Mouse (Mus musculus) intestine, embryonic 14.5 days (tissue): ENCODE measurements around the gene Pmpcb. TPM values are rescaled to one million over a fixed set of nuclear protein-coding genes. Genes with fewer than 3 reads are reported as not detected.

Experiments used
- ATAC-seq: fragments of 200-750 bp; cut with Nextera tagmentation; replicated peaks from 2 replicates; pipeline ENCODE4 v1.8.0; 2017; ENCODE audit warnings: low read depth, moderate number of reproducible peaks, moderate TSS enrichment, moderate library complexity; ENCODE audit not compliant: low FRiP score, low TSS enrichment
- DNase-seq: peaks from one replicate; pipeline ENCODE4 v3.0.0-alpha.2; 2018; ENCODE audit warnings: low spot score
- H3K27ac ChIP-seq: fragments of 300-500 bp; sonication (generic); 2 replicates; pipeline ENCODE4 v1.5.1; 2014; ENCODE audit warnings: low read depth, mild to moderate bottlenecking, control low read depth
- H3K27me3 ChIP-seq: fragments of 300-500 bp; sonication (generic); replicated peaks from 2 replicates; pipeline ENCODE4 v1.6.1; 2014; ENCODE audit warnings: low read length, control low read depth; ENCODE audit not compliant: control insufficient read depth, insufficient read depth
- H3K36me3 ChIP-seq: fragments of 300-500 bp; sonication (generic); 2 replicates; pipeline ENCODE4 v1.6.1; 2014; ENCODE audit warnings: low read length, control low read depth; ENCODE audit not compliant: control insufficient read depth, insufficient read depth
- H3K4me1 ChIP-seq: fragments of 300-500 bp; sonication (generic); replicated peaks from 2 replicates; pipeline ENCODE4 v1.6.1; 2014; ENCODE audit warnings: low read length, control low read depth, mixed read lengths; ENCODE audit not compliant: control insufficient read depth, insufficient read depth
- H3K4me2 ChIP-seq: fragments of 300-500 bp; sonication (generic); 2 replicates; pipeline ENCODE4 v1.6.1; 2014; ENCODE audit warnings: low read length
- H3K4me3 ChIP-seq: fragments of 300-500 bp; sonication (generic); 2 replicates; pipeline ENCODE4 v1.5.1; 2014; ENCODE audit warnings: low read depth, low read length, control low read depth, mixed read lengths
- H3K9ac ChIP-seq: fragments of 300-500 bp; sonication (generic); 2 replicates; pipeline ENCODE4 v1.6.1; 2014; ENCODE audit warnings: mild to moderate bottlenecking, low read length
- H3K9me3 ChIP-seq: fragments of 300-500 bp; sonication (generic); 2 replicates; pipeline ENCODE4 v1.6.1; 2016; ENCODE audit warnings: low read length, control low read depth; ENCODE audit not compliant: control insufficient read depth
- WGBS: fragments of 180-500 bp; shearing (Covaris S2); extraction: QIAGEN DNeasy Blood & Tissue Kit; methylation state at CpG from one replicate; pipeline ENCODE4 v1.1.7; 2014; 5-methylcytosine and 5-hydroxymethylcytosine counted together
- polyA plus RNA-seq: library from polyadenylated mRNA; unstranded; fragments of >200 nt; fragmentation: Nextera tagmentation; extraction: Ambion mirVana; gene quantifications from 2 replicates; pipeline ENCODE4 v1.2.1, GENCODE M21; 2014

Gene Pmpcb
- polyA plus RNA-seq, 1 experiment from 2014 or later = 78.4 TPM

GRCm38 (mm10) chr5:21737620-21738019 is 679 bp downstream of the Pmpcb start:
- H3K9ac ChIP-seq = peak overlapping the region; percentile 83
- H3K9me3 ChIP-seq = no peaks in the 10 kb centered on the region
- peaks cover 35% of the 10 kb centered on the region for H3K36me3 ChIP-seq
- H3K27me3 ChIP-seq = no peaks in the 10 kb centered on the region
- H3K4me3 ChIP-seq = peak overlapping the region; percentile 92
- peaks cover 13% of the 10 kb centered on the region for H3K4me1 ChIP-seq
- H3K4me2 ChIP-seq = peak overlapping the region; percentile 88
- 23% methylated on average over 10 of the region's 10 CpGs for WGBS
- no peak; the same call in 1 of the 2 replicates for ATAC-seq
- DNase-seq = no peak
- peak overlapping the region; percentile 73; the same call in 1 of the 2 replicates for H3K27ac ChIP-seq

- H3K4me3 ChIP-seq = no peak overlapping the region
- no peak overlapping the region for H3K4me2 ChIP-seq
- H3K27me3 ChIP-seq = no peaks in the 10 kb centered on the region
- no peak for ATAC-seq
- no peak overlapping the region for H3K27ac ChIP-seq
- peaks cover 50% of the 10 kb centered on the region for H3K36me3 ChIP-seq
- DNase-seq = no peak
- peaks cover 7% of the 10 kb centered on the region for H3K4me1 ChIP-seq
- 93% methylated on average over 11 of the region's 11 CpGs for WGBS
- no peaks in the 10 kb centered on the region for H3K9me3 ChIP-seq
- no peak overlapping the region for H3K9ac ChIP-seq
These were observed 2.2 kb downstream of the Pmpcb start for GRCm38 (mm10) chr5:21739120-21739519.

- Histone ChIP-seq H3K27ac (no peak overlapping the region), H3K4me1 (peaks cover 7% of the 10 kb centered on the region), H3K4me2 (no peak overlapping the region), H3K9ac (no peak overlapping the region), H3K36me3 (peaks cover 58% of the 10 kb centered on the region), H3K9me3 (no peaks in the 10 kb centered on the region), H3K27me3 (no peaks in the 10 kb centered on the region), H3K4me3 (no peak overlapping the region)
- WGBS = 89% methylated on average over 13 of the region's 13 CpGs
- no peak for DNase-seq
- no peak for ATAC-seq
These were observed 2.9 kb downstream of the Pmpcb start for GRCm38 (mm10) chr5:21739881-21740280.

- Histone ChIP-seq H3K4me1 (no peaks in the 10 kb centered on the region), H3K36me3 (peaks cover 94% of the 10 kb centered on the region), H3K4me2 (no peak overlapping the region), H3K4me3 (no peak overlapping the region), H3K27ac (no peak overlapping the region), H3K9me3 (no peaks in the 10 kb centered on the region), H3K9ac (no peak overlapping the region), H3K27me3 (no peaks in the 10 kb centered on the region)
- ATAC-seq (no peak), DNase-seq (no peak)
- 94% methylated on average over 10 of the region's 10 CpGs for WGBS
These were observed 6.7 kb downstream of the Pmpcb start for GRCm38 (mm10) chr5:21743606-21744005.

- no peak overlapping the region for H3K9ac ChIP-seq
- no peaks in the 10 kb centered on the region for H3K4me1 ChIP-seq
- no peak overlapping the region for H3K4me3 ChIP-seq
- H3K4me2 ChIP-seq = no peak overlapping the region
- DNase-seq = no peak
- H3K27ac ChIP-seq = no peak overlapping the region
- no peaks in the 10 kb centered on the region for H3K9me3 ChIP-seq
- H3K36me3 ChIP-seq = peaks cover 96% of the 10 kb centered on the region
- no peaks in the 10 kb centered on the region for H3K27me3 ChIP-seq
- ATAC-seq = no peak
These were observed 7.7 kb downstream of the Pmpcb start for GRCm38 (mm10) chr5:21744651-21745050.

- Histone ChIP-seq H3K4me2 (no peak overlapping the region), H3K36me3 (peaks cover 87% of the 10 kb centered on the region)
- WGBS = 92% methylated on average over 6 of the region's 8 CpGs
These were observed 9.0 kb downstream of the Pmpcb start for GRCm38 (mm10) chr5:21745966-21746365.

GRCm38 (mm10) chr5:21768506-21768905 is 31.6 kb downstream of the Pmpcb start:
- Histone ChIP-seq H3K4me2 (no peak overlapping the region), H3K27ac (no peak overlapping the region), H3K4me1 (no peaks in the 10 kb centered on the region), H3K36me3 (peaks cover 72% of the 10 kb centered on the region), H3K9me3 (no peaks in the 10 kb centered on the region), H3K9ac (no peak overlapping the region), H3K27me3 (no peaks in the 10 kb centered on the region), H3K4me3 (no peak overlapping the region)
- DNase-seq (no peak), ATAC-seq (no peak)
- 92% methylated on average over 4 of the region's 4 CpGs for WGBS

More at GRCm38 (mm10) chr5:21745966-21746365, 9.0 kb downstream of the Pmpcb start:
- H3K27ac ChIP-seq = no peak overlapping the region
- no peak overlapping the region for H3K4me3 ChIP-seq
- H3K9ac ChIP-seq = no peak overlapping the region
- ATAC-seq = no peak
- H3K4me1 ChIP-seq = no peaks in the 10 kb centered on the region
- no peaks in the 10 kb centered on the region for H3K9me3 ChIP-seq
- DNase-seq = no peak
- no peaks in the 10 kb centered on the region for H3K27me3 ChIP-seq

- 91% methylated on average over 6 of the region's 6 CpGs for WGBS
- H3K36me3 ChIP-seq = peaks cover 72% of the 10 kb centered on the region
These were observed 32.9 kb downstream of the Pmpcb start for GRCm38 (mm10) chr5:21769841-21770240.

GRCm38 (mm10) chr5:21776491-21776890 is 39.5 kb downstream of the Pmpcb start:
- 93% methylated on average over 6 of the region's 6 CpGs for WGBS
- H3K27me3 ChIP-seq = no peaks in the 10 kb centered on the region

More at GRCm38 (mm10) chr5:21769841-21770240, 32.9 kb downstream of the Pmpcb start:
- H3K27me3 ChIP-seq = no peaks in the 10 kb centered on the region
- H3K4me1 ChIP-seq = no peaks in the 10 kb centered on the region
- DNase-seq (no peak), ATAC-seq (no peak)
- no peak overlapping the region for H3K4me3 ChIP-seq
- no peaks in the 10 kb centered on the region for H3K9me3 ChIP-seq
- H3K9ac ChIP-seq = no peak overlapping the region
- H3K4me2 ChIP-seq = no peak overlapping the region
- H3K27ac ChIP-seq = no peak overlapping the region

More at GRCm38 (mm10) chr5:21776491-21776890, 39.5 kb downstream of the Pmpcb start:
- H3K9ac ChIP-seq = no peak overlapping the region
- H3K4me1 ChIP-seq = no peaks in the 10 kb centered on the region
- no peak overlapping the region for H3K4me2 ChIP-seq
- ATAC-seq (no peak), DNase-seq (no peak)
- no peak overlapping the region for H3K27ac ChIP-seq
- H3K9me3 ChIP-seq = no peaks in the 10 kb centered on the region
- peaks cover 71% of the 10 kb centered on the region for H3K36me3 ChIP-seq
- no peak overlapping the region for H3K4me3 ChIP-seq
